Mouse (Mus musculus): ENCODE data around the gene Epdr1. TPM values are rescaled to one million over a fixed set of nuclear protein-coding genes. Genes with fewer than 3 reads are reported as not detected.

The Epdr1 gene
- polyA plus RNA-seq, 1 experiment: 5.0 TPM

- TF ChIP-seq CTCF (IDR thresholded peaks at IDR 0.05; ENCODE audit: borderline replicate concordance, control insufficient read depth, extremely low read depth, insufficient read depth, low read length, poor library complexity) (no peak), POLR2A (IDR thresholded peaks at IDR 0.05; ENCODE audit: control insufficient read depth, extremely low read depth, insufficient read depth, low read length, poor library complexity) (no peak)
- no peak for DNase-seq
- H3K27me3 ChIP-seq (ENCODE audit: control insufficient read depth, insufficient read depth, low read length): no peaks in the 10 kb centered on the region; the same call in 1 of the 2 replicates
- H3K36me3 ChIP-seq (ENCODE audit: control insufficient read depth, insufficient read depth, low read length): no peaks in the 10 kb centered on the region
- H3K27ac ChIP-seq (ENCODE audit: control insufficient read depth, insufficient read depth, low read length): no peak within 1 kb of the TSS
- H3K4me1 ChIP-seq (replicated peaks; ENCODE audit: control insufficient read depth, insufficient read depth, low read length): no peaks in the 10 kb centered on the region; the same call in 1 of the 2 replicates
- H3K4me3 ChIP-seq (ENCODE audit: control insufficient read depth, insufficient read depth, low read length): no peak within 1 kb of the TSS
- WGBS: 6% methylated on average over 25 of the region's 25 CpGs
Observed at GRCm38 (mm10) chr13:19622573-19623227, 3.0 kb upstream of the Epdr1 start, which contains the start of gene Sfrp4. Gene Sfrp4 (plus strand): TSS chr13:19623104.

- Histone ChIP-seq H3K4me3 (ENCODE audit: control insufficient read depth, insufficient read depth, low read length) (peak overlapping the region; percentile 31), H3K27me3 (ENCODE audit: control insufficient read depth, insufficient read depth, low read length) (no peaks in the 10 kb centered on the region; the same call in 1 of the 2 replicates), H3K36me3 (ENCODE audit: control insufficient read depth, insufficient read depth, low read length) (no peaks in the 10 kb centered on the region), H3K27ac (ENCODE audit: control insufficient read depth, insufficient read depth, low read length) (no peak overlapping the region), H3K4me1 (replicated peaks; ENCODE audit: control insufficient read depth, insufficient read depth, low read length) (no peaks in the 10 kb centered on the region; the same call in 1 of the 2 replicates)
- WGBS: 27% methylated on average over 5 of the region's 5 CpGs
- TF ChIP-seq CTCF (IDR thresholded peaks at IDR 0.05; ENCODE audit: borderline replicate concordance, control insufficient read depth, extremely low read depth, insufficient read depth, low read length, poor library complexity): no peak
- TF ChIP-seq POLR2A (IDR thresholded peaks at IDR 0.05; ENCODE audit: control insufficient read depth, extremely low read depth, insufficient read depth, low read length, poor library complexity): no peak
- no peak for DNase-seq
Observed at GRCm38 (mm10) chr13:19618841-19619215, 899 bp downstream of the Epdr1 start.

GRCm38 (mm10) chr13:19618081-19618480 lies 1.6 kb downstream of the Epdr1 start:
- WGBS: 97% methylated on average over 4 of the region's 4 CpGs
- no peaks in the 10 kb centered on the region; the same call in 1 of the 2 replicates for H3K4me1 ChIP-seq (replicated peaks; ENCODE audit: control insufficient read depth, insufficient read depth, low read length)
- no peak for DNase-seq
- no peak overlapping the region for H3K27ac ChIP-seq (ENCODE audit: control insufficient read depth, insufficient read depth, low read length)
- H3K36me3 ChIP-seq (ENCODE audit: control insufficient read depth, insufficient read depth, low read length): no peaks in the 10 kb centered on the region
- no peak overlapping the region for H3K4me3 ChIP-seq (ENCODE audit: control insufficient read depth, insufficient read depth, low read length)
- no peaks in the 10 kb centered on the region; the same call in 1 of the 2 replicates for H3K27me3 ChIP-seq (ENCODE audit: control insufficient read depth, insufficient read depth, low read length)
- no peak for TF ChIP-seq POLR2A (IDR thresholded peaks at IDR 0.05; ENCODE audit: control insufficient read depth, extremely low read depth, insufficient read depth, low read length, poor library complexity)
- no peak for TF ChIP-seq CTCF (IDR thresholded peaks at IDR 0.05; ENCODE audit: borderline replicate concordance, control insufficient read depth, extremely low read depth, insufficient read depth, low read length, poor library complexity)

GRCm38 (mm10) chr13:19614311-19614710 lies 5.4 kb downstream of the Epdr1 start:
- Histone ChIP-seq H3K27me3 (ENCODE audit: control insufficient read depth, insufficient read depth, low read length) (no peaks in the 10 kb centered on the region; the same call in 1 of the 2 replicates), H3K4me1 (replicated peaks; ENCODE audit: control insufficient read depth, insufficient read depth, low read length) (no peaks in the 10 kb centered on the region; the same call in 1 of the 2 replicates), H3K27ac (ENCODE audit: control insufficient read depth, insufficient read depth, low read length) (no peak overlapping the region), H3K36me3 (ENCODE audit: control insufficient read depth, insufficient read depth, low read length) (no peaks in the 10 kb centered on the region), H3K4me3 (ENCODE audit: control insufficient read depth, insufficient read depth, low read length) (no peak overlapping the region)
- DNase-seq: no peak
- WGBS: 94% methylated on average over 1 of the region's 1 CpGs
- TF ChIP-seq POLR2A (IDR thresholded peaks at IDR 0.05; ENCODE audit: control insufficient read depth, extremely low read depth, insufficient read depth, low read length, poor library complexity) (no peak), CTCF (IDR thresholded peaks at IDR 0.05; ENCODE audit: borderline replicate concordance, control insufficient read depth, extremely low read depth, insufficient read depth, low read length, poor library complexity) (no peak)

- DNase-seq: no peak
- 96% methylated on average over 1 of the region's 1 CpGs for WGBS
- no peak for TF ChIP-seq CTCF (IDR thresholded peaks at IDR 0.05; ENCODE audit: borderline replicate concordance, control insufficient read depth, extremely low read depth, insufficient read depth, low read length, poor library complexity)
- TF ChIP-seq POLR2A (IDR thresholded peaks at IDR 0.05; ENCODE audit: control insufficient read depth, extremely low read depth, insufficient read depth, low read length, poor library complexity): no peak
- Histone ChIP-seq H3K4me3 (ENCODE audit: control insufficient read depth, insufficient read depth, low read length) (no peak overlapping the region), H3K36me3 (ENCODE audit: control insufficient read depth, insufficient read depth, low read length) (no peaks in the 10 kb centered on the region), H3K4me1 (replicated peaks; ENCODE audit: control insufficient read depth, insufficient read depth, low read length) (no peaks in the 10 kb centered on the region), H3K27me3 (ENCODE audit: control insufficient read depth, insufficient read depth, low read length) (no peaks in the 10 kb centered on the region), H3K27ac (ENCODE audit: control insufficient read depth, insufficient read depth, low read length) (no peak overlapping the region)
Observed at GRCm38 (mm10) chr13:19613426-19613825, 6.3 kb downstream of the Epdr1 start.

- 92% methylated on average over 3 of the region's 3 CpGs for WGBS
- Histone ChIP-seq H3K36me3 (ENCODE audit: control insufficient read depth, insufficient read depth, low read length) (no peaks in the 10 kb centered on the region), H3K4me3 (ENCODE audit: control insufficient read depth, insufficient read depth, low read length) (no peak overlapping the region), H3K27ac (ENCODE audit: control insufficient read depth, insufficient read depth, low read length) (no peak overlapping the region), H3K4me1 (replicated peaks; ENCODE audit: control insufficient read depth, insufficient read depth, low read length) (no peaks in the 10 kb centered on the region), H3K27me3 (ENCODE audit: control insufficient read depth, insufficient read depth, low read length) (no peaks in the 10 kb centered on the region)
- DNase-seq: no peak
- TF ChIP-seq CTCF (IDR thresholded peaks at IDR 0.05; ENCODE audit: borderline replicate concordance, control insufficient read depth, extremely low read depth, insufficient read depth, low read length, poor library complexity): no peak
- TF ChIP-seq POLR2A (IDR thresholded peaks at IDR 0.05; ENCODE audit: control insufficient read depth, extremely low read depth, insufficient read depth, low read length, poor library complexity): no peak
Observed at GRCm38 (mm10) chr13:19612963-19613362, 6.8 kb downstream of the Epdr1 start.
